Mouse (Mus musculus) regulatory T cell (primary cell): ENCODE data around the gene Nek4.

Source experiments
- in situ Hi-C: fragments of 300-600 bp; cut with MboI, MseI; formaldehyde crosslinking; loops from one replicate; pipeline ENCODE4 v1.15.1; 2025; ENCODE audit warnings: high pct_unique_total_duplicates

Nek4 gene

DNA sequence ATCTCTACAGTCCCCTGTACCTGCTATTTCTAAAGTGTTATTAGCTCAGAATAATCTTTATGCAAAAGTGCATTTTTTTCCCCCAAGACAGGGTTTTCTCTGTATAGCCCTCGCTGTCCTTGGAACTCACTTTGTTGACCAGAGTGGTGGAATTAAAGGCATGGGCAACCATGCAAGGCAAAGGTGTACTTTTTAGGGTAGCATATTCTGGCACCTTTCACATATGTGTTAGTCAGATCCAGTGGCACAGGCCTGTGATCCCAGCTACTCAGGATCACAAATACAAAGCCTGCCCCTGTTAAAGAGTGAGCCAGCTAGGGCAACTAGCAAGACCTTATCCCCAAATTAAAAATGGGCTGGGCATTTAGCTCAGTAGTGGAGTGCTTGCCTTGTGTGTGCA lies 9.2 kb downstream of the Nek4 start:
- in situ Hi-C loops = no loop called here

DNA sequence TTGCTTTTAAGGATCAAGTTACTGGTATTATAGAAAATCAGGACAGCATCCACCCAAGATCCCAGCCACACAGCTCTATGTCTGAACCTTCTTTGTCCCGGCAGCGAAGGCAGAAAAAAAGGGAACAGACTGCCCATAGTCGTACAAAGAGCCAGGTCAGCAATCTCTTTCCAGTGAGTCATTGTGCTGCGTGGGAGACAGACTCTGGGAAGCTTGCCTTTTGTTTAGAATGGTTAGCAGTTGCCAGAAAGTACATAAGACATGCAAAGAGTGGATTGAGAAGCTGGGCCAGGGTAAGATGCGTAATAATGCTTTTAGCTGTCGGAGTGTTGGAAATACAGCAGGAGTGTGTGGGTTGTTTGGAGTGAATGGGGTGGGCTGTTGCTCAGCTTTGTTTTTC lies 23.0 kb downstream of the Nek4 start:
- in situ Hi-C loops = no loop called here

DNA sequence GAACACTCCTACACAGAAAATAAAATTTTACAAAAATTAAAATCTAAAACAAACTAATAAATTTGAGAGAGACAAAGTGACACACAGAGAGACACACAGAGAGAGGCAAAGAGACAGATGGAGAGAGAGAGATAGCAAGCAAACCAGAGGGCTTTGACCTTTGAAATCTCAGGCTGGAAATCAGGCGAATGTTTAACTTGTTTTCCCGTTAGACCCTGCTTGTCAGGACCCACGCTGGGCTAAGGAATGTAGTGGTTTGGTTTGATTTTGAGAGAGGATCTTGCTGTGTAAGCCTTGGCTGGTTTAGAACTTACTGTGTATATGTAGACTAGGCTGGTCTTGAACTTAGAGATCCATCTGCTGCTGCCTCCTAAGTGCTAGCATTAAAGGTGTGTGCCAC lies 25.0 kb downstream of the Nek4 start:
- in situ Hi-C loops = no loop called here

DNA sequence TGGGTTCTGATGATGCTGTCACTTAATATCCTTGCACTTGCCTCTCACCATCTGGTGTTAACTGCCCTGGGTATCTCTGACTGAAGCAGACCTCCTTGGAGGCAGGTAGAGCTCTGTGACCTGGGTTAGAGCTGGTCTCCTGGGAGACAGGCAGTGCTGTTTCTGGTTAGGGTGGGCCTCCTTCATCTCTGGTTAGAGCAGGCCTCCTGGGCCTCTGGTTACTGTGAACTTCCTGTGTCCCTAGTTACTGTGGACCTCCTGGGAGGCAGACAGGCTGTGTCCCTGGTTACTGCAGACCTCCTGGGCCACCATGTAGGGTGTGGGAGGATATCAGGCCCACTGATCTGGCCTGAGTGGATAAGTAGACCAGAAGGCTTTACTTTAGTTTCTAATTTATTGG lies 45.2 kb downstream of the Nek4 start:
- in situ Hi-C loops = no loop called here

DNA sequence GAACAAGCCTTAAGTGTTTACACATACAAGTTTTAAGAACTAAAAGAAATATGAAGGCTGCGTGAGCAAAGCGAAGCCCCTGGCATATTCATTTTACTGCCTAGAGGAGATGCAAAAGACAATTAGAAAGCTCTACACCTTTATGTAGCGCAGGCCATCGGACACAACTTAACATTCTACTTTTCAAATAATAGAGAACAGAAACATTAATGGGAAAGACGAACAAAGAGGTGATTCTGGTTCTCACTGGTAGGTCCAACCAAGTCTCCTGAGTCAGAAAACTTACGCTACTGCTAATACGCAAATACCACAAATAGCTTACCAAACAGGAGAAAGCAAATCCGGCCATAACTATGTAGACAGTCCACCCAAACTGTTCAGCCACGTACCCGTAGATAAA lies 49.2 kb downstream of the Nek4 start:
- in situ Hi-C loops = no loop called here

DNA sequence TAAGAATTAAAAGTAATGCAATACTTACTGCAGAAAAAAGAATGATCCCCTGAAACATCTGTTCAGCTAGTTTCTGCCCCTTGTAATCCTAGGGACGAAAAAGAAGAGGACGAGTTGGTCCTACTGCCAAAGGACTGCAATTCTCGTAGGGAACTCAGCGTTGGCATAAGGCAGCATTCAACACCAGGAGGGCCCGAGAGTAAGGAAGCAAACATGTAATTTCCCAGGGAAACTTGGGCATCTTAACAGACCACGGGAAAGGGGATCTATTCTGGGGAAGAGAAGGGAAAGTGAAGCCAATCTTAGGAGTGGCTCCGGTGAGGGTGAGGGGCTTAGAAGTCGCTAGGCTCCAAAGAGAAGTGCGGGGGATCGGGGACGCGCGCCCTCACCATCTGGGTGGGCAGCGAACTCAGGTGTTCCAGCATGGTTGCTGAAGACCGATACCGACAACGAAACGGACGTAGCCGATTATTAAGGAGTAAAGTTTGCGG lies 49.7 kb downstream of the Nek4 start:
- in situ Hi-C loops = no loop called here

DNA sequence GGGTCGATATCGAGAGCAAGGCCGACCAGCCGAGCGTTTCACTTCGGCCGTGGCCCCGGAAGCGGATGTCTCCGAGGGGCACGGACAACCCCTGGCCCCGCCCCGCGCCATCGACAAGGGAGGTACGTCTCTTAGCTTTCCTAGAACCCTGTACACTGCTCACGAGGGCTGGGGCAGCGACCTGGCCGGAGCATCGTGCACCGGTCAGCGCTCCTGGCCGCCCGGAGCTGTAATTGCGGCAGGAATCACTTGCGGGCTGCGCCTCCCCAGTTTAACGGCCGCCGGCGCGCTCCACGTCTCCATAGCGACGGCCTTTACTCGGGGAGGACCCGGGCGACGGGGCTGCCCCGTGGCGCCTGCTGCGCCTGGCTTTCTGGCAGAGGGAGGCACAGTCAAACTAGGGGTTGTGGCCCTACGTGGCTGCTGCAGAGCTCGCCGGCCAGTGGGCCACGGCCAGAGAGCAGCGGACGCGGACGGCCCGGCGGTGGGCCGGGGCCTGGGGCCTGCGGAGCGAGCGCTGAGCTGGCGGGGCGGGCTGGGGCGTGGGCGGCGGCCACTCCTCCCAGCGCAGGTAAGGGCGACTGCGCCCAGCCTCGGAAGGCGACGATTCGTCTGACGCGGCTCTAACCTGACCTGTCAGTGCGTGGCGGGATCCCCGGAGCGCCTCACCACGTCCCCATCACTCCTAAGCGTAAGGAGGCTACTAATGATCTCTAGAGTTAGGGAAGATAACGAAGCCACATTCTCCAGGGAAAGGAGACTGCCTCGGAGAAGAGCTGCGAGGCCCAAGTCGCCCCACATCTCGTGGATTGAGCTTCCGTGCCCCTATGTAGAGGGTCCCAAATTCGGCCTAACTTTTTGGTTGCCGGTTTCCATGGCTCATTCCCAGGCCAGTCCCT lies 50.4 kb downstream of the Nek4 start, which contains the start of the genes Glt8d1 and Spcs1:
Glt8d1 (plus strand) TSS at position 94 of the 899 bp plus-strand sequence.
Spcs1 (minus strand) TSS at position 366 of the 899 bp plus-strand sequence.
- in situ Hi-C loops = no loop called here

DNA sequence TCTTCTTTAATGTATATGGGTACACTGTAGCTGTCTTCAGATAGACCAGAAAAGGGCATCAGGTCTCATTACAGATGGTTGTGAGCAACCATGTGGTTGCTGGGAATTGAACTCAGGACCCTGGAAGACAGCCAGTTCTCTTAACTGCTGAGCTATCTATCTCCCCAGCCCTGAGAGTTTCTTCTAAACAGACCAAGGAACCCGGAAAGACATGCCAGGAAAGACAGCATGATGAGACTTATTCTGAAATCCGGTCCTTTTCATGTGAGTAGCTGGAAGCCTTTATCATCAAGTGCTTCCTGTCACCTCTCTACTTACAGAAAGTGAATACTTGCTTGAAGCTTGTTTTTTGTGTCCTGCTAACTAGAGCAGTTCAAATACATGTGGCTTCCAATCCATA lies 53.4 kb downstream of the Nek4 start:
- in situ Hi-C loops = no loop called here

DNA sequence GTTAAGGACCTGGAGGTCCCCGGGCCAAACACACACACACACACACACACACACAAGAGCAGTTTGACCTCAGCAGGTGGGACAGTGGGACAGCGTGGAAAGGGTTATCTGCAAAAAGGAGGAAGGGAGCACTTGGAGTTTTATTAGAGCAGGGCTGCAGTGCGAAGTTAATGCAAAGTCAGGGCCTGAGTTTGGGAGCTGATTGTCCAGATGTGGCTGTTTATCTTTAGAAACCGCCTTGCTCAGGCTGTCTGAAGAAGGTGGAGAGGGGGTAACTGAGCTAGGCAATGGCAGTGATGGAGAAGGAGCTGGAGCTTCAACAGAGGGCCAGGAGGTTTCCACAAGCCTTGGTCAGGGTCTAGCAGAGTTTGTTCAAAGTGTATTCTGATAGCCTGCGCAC lies 55.6 kb downstream of the Nek4 start:
- in situ Hi-C loops = no loop called here

DNA sequence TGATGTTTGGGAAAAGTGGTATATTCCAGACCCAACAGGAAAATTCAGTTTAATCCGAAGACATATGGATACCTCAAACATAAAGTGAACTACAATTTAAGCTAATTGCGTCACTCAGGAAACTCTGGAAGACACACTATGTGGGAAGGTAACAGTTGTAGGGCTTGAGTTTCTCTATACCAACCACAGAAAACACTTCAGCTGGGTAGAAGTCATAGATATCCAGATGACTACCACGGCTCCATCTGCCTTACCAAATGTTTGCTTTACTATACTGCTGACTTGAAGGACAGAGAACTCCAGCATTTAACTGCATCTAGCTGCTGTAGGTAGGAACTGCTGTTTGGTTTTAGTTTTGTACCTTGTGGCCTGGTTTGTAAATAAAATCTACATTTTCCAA lies 60.4 kb downstream of the Nek4 start:
- in situ Hi-C loops = no loop called here

DNA sequence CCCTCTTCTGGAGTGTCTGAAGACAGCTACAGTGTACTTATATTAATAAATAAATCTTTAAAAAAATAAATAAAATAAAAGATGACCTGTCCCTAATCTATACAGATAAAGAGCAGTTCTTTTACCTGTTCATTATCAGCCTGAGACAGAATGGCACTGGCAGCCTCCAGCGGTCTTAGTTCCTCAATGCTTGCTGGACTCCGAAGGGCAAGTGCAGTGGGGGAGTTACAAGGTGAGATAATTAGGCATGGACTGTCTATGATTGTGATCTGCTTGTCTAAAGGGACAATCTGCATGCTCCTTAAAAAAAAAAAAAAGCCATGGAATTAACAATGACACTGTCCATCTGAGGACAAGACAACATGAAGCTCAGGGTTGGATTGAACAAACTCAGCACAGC lies 62.8 kb downstream of the Nek4 start:
- in situ Hi-C loops = no loop called here

DNA sequence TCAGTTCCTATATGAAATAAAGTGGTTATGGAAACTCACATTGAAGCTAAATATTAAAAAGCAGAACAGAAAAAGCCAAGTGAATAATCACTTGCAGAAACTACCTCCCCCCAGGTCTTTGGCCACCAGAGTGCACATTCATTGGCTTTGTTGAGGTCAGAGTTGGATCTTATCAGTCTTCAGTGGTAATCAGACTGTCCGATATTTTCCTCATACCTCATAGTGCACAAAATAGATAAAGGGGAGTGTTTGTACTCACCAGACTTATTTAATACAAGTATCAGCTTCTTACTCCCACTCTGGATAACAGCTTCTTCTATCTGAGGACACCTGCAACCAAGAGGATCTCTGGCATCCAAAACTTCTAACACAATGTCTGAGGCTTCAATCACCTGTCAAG lies 64.9 kb downstream of the Nek4 start:
- in situ Hi-C loops = no loop called here

DNA sequence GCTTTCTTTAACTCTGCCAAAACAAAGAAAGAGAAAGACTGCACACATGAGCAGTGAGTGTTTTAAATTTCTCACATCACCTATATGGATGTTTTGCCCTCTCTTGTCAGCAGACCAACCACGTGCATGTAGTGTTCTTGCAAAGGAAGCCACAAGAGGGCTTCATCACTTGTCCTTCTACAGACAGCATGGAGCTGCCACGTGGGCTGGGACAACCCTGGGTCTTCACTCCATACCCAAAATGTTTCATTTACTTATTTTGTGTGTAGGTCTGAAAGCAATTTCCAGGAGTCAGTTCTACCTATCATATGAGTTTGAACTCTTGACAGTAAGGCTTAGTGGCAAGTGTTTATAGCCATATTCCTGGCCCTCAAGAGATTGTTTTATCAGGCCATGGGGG lies 66.7 kb downstream of the Nek4 start:
- in situ Hi-C loops = no loop called here

DNA sequence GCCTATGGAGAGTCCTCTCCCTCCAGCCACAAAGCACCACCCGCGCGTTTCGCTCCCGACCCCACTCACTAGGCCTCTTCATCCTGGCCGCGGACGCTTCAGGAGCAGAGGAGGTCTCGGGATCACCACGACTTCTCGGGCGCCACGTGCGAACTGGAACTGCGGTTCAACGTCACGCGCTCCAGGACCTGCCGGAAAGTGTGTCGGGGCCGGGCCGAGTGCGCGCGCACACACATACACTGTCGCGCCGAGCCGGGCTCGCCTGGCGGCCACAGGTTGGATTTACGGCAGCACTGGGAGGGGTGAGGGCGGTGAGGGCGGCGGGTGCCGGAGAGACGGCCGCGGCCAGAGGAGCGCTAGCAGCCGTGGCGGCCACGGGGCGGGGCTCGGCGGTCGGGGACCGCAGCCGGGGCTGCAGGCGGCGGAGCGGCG lies 67.7 kb downstream of the Nek4 start, which contains the start of the genes Pbrm1 and Gnl3:
Pbrm1 (plus strand) TSS at position 279 of the 432 bp plus-strand sequence.
Gnl3 (minus strand) TSS at position 293 of the 432 bp plus-strand sequence.
- in situ Hi-C loops = no loop called here

DNA sequence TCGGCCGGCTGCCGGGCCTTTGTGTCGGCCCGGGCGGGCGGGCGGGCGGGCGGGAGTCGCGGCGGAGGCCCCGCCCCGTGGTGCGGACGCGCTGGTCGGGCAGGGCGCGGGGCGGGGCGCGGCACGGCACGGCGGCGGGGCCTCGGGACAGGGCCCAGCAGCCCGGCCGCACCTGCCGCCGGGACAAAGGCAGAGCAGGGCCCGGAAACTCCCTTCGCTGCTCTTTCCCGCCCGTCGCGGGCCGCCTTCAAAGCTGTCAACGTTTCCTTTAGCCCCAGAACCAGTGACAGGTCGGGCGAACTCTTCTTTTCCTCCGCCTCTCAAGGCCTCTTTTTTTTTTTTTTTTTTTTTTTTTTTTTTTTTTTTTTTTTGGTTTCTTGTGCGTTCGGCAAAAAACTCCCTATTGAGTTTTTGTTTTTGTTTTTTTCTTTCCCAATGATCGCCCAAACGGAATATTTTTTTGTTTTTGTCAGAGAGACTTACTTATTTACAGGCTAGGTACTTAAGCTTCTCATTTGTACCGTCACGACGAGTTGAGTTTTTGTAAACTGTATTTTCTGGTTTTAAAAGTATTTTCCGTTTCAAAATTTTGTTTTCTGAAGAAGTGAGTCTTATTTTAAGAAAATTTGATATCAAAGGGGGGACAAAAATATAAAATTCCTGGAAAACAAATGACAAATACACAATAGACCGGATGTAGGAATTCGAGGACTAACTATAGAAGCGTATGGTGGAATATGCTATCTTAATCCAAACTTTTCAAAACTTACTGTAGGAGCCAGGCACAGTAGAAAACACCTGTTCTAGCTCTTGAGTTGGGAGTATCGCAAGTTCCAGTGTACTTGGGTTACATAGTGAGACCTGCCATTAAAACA lies 68.4 kb downstream of the Nek4 start:
- in situ Hi-C loops = loop anchor here (10.0 kb wide), 1 partner anchor 175 kb away; no protein-coding TSS in a partner anchor

DNA sequence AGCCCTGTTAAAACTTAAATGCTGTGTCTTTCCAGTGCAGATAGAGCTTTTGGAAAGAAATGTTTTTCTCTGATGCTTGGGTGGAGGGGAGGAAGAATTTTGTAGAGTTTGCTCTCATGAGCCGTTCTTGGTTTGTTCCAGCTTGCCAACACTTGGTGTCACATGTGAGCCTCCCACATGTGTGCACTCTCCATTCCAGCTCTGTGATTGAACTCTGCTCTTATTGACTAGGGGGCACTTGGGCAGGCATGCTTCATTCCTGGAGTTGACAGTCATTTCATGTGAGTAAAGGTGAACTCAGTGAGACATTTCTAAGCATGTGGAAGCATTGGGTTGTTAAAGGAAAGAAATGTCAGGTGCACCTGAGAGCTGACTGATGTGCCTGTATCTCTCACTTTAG lies 71.4 kb downstream of the Nek4 start:
- in situ Hi-C loops = loop anchor here (10.0 kb wide), 1 partner anchor 172 kb away; no protein-coding TSS in a partner anchor

DNA sequence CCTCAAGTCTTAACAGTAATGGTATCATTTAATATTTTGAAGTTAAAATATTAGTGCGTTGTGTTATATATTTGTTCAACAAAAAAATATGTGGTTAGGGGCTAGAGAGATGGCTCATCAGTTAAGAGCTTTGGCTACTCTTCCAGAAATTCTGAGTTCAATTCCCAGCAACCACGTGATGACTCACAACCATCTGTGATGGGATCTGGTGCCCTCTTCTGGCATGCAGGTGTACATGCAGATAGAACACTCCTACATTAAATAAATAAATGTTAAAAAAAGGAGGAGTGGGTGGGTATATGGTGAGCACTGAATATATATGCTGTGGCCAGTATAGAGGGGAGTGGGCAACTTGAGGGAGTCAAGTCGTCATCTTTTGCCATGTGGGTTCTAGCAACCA lies 74.6 kb downstream of the Nek4 start:
- in situ Hi-C loops = loop anchor here (10.0 to 25.0 kb wide), 2 partner anchors 169 to 1187 kb away; partner anchors contain the start of genes Parg and Timm23
